Mouse (Mus musculus) effector memory CD4-positive, alpha-beta T cell, adult 7 months (primary cell): ENCODE data around the gene Gm906. TPM values are rescaled to one million over a fixed set of nuclear protein-coding genes. Genes with fewer than 3 reads are reported as not detected.

Experiments used
- polyA plus RNA-seq: library from polyadenylated mRNA; unstranded; fragments of 100-300 nt; shearing (Covaris generic); gene quantifications from one replicate; pipeline ENCODE4 v1.2.1, GENCODE M21; 2017

Gene Gm906
- polyA plus RNA-seq, result not detected

DNA sequence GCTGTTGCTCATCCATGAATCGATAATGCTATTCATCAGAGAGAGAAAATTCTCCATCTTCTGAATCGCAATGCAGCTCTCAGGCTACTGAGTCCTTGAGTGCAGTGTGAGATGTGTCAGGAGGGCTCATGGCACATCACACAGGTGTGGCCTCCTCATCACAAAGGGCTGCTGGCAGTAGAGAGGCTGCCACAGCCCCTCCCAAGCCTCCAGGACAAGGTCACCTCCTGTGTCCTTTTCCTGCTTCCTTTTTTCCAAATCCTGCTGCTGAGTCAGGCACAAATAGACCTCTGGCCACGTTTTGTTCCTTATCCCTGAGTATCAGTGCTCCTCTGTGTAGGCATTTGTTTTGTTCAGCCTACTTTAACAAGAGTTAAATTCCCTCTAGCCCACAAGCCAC is at the start of gene Gm906:
Gene Gm906, minus strand, starts transcription at position 101 of the 400 bp plus-strand sequence.

Other genes starting within 250 kb of the Gm906 start
- 28.7 TPM for gene Fbxw17, start 167.6 kb upstream of the Gm906 start, polyA plus RNA-seq
- gene Gm47429, start 193.6 kb upstream of the Gm906 start, polyA plus RNA-seq, result not detected
- gene Nutm2, start 217.0 kb upstream of the Gm906 start, polyA plus RNA-seq, result not detected